Mouse (Mus musculus): ENCODE data around the gene Gtsf1. TPM values are rescaled to one million over a fixed set of nuclear protein-coding genes. Genes with fewer than 3 reads are reported as not detected.

Gtsf1 gene
- polyA plus RNA-seq, 1 experiment from 2014 or later, result not detected

- Histone ChIP-seq H3K4me3 (replicated peaks) (no peak overlapping the region), H3K9me3 (replicated peaks) (no peaks in the 10 kb centered on the region), H3K9ac (no peak overlapping the region), H3K4me1 (replicated peaks) (0 out of 2 replicates have a peak, but pooled peaks cover 4% of the 10 kb centered on the region), H3K27me3 (0 out of 2 replicates have a peak, but pooled peaks cover 4% of the 10 kb centered on the region), H3K4me2 (no peak overlapping the region), H3K27ac (replicated peaks) (no peak overlapping the region), H3K36me3 (replicated peaks) (no peaks in the 10 kb centered on the region)
- ATAC-seq (ENCODE audit: insufficient read depth), result no peak
- 74% methylated on average over 8 of the region's 8 CpGs for WGBS (ENCODE audit: insufficient replicate concordance)
Observed at GRCm38 (mm10) chr15:103376837-103377269, 53.4 kb downstream of the Gtsf1 start.

GRCm38 (mm10) chr15:103375112-103375800 lies 55.0 kb downstream of the Gtsf1 start:
- Histone ChIP-seq H3K9ac (no peak overlapping the region), H3K4me3 (replicated peaks) (no peak overlapping the region), H3K27ac (replicated peaks) (no peak overlapping the region), H3K9me3 (replicated peaks) (no peaks in the 10 kb centered on the region), H3K4me2 (no peak overlapping the region), H3K4me1 (replicated peaks) (0 out of 2 replicates have a peak, but pooled peaks cover 4% of the 10 kb centered on the region), H3K36me3 (replicated peaks) (no peaks in the 10 kb centered on the region), H3K27me3 (0 out of 2 replicates have a peak, but pooled peaks cover 4% of the 10 kb centered on the region)
- 52% methylated on average over 4 of the region's 4 CpGs for WGBS (ENCODE audit: insufficient replicate concordance)
- ATAC-seq (ENCODE audit: insufficient read depth), result no peak

GRCm38 (mm10) chr15:103372461-103372860 lies 57.8 kb downstream of the Gtsf1 start:
- Histone ChIP-seq H3K36me3 (replicated peaks) (no peaks in the 10 kb centered on the region), H3K27me3 (peaks cover 11% of the 10 kb centered on the region), H3K4me1 (replicated peaks) (no peaks in the 10 kb centered on the region), H3K27ac (replicated peaks) (no peak overlapping the region), H3K4me2 (no peak overlapping the region), H3K4me3 (replicated peaks) (no peak overlapping the region), H3K9me3 (replicated peaks) (no peaks in the 10 kb centered on the region), H3K9ac (no peak overlapping the region)
- ATAC-seq (ENCODE audit: insufficient read depth), result no peak

GRCm38 (mm10) chr15:103371741-103372140 lies 58.5 kb downstream of the Gtsf1 start:
- H3K4me2 ChIP-seq, result no peak overlapping the region
- H3K4me3 ChIP-seq (replicated peaks), result no peak overlapping the region
- H3K9me3 ChIP-seq (replicated peaks), result no peaks in the 10 kb centered on the region
- H3K27me3 ChIP-seq, result peaks cover 15% of the 10 kb centered on the region
- H3K9ac ChIP-seq, result no peak overlapping the region
- WGBS (ENCODE audit: insufficient replicate concordance), result 62% methylated on average over 1 of the region's 1 CpGs
- H3K27ac ChIP-seq (replicated peaks), result no peak overlapping the region
- ATAC-seq (ENCODE audit: insufficient read depth), result no peak
- H3K36me3 ChIP-seq (replicated peaks), result no peaks in the 10 kb centered on the region
- H3K4me1 ChIP-seq (replicated peaks), result peaks cover 4% of the 10 kb centered on the region

GRCm38 (mm10) chr15:103371208-103371607 lies 59.1 kb downstream of the Gtsf1 start:
- Histone ChIP-seq H3K9ac (no peak overlapping the region), H3K27ac (replicated peaks) (no peak overlapping the region), H3K27me3 (peaks cover 19% of the 10 kb centered on the region), H3K36me3 (replicated peaks) (no peaks in the 10 kb centered on the region), H3K4me2 (no peak overlapping the region), H3K4me3 (replicated peaks) (no peak overlapping the region), H3K4me1 (replicated peaks) (peaks cover 9% of the 10 kb centered on the region), H3K9me3 (replicated peaks) (no peaks in the 10 kb centered on the region)
- ATAC-seq (ENCODE audit: insufficient read depth), result no peak
- WGBS (ENCODE audit: insufficient replicate concordance), result 31% methylated on average over 2 of the region's 2 CpGs

DNA sequence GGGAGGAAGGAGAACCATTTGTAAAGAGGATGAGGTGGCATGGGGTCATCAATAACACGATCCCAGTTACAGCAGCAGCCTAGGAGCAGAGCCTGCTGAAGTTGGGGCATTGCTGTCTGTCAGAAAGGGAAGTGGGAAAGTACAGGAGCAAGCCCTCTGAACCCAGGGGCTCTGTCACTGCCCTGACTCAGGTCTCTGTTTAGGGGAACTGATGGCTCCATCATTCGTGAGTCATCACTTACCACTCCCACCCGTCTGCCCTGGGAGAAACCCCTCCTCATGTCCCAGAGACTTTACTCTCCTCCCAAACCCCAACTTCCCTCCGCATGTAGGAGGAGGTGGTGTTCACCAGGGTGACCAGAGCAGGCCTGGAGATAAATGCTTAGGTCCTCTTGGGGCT lies 59.8 kb downstream of the Gtsf1 start:
- ATAC-seq (ENCODE audit: insufficient read depth), result no peak
- 9% methylated on average over 4 of the region's 4 CpGs for WGBS (ENCODE audit: insufficient replicate concordance)
- Histone ChIP-seq H3K27me3 (peaks cover 25% of the 10 kb centered on the region), H3K4me2 (no peak overlapping the region), H3K9me3 (replicated peaks) (no peaks in the 10 kb centered on the region), H3K4me1 (replicated peaks) (peaks cover 16% of the 10 kb centered on the region), H3K36me3 (replicated peaks) (no peaks in the 10 kb centered on the region), H3K9ac (no peak overlapping the region), H3K27ac (replicated peaks) (no peak overlapping the region), H3K4me3 (replicated peaks) (no peak overlapping the region)

- no peak overlapping the region for H3K9ac ChIP-seq
- 52% methylated on average over 1 of the region's 1 CpGs for WGBS (ENCODE audit: insufficient replicate concordance)
- no peaks in the 10 kb centered on the region for H3K36me3 ChIP-seq (replicated peaks)
- no peak for ATAC-seq (ENCODE audit: insufficient read depth)
- no peak overlapping the region for H3K27ac ChIP-seq (replicated peaks)
- no peaks in the 10 kb centered on the region for H3K9me3 ChIP-seq (replicated peaks)
- peaks cover 25% of the 10 kb centered on the region for H3K27me3 ChIP-seq
- H3K4me3 ChIP-seq (replicated peaks), result no peak overlapping the region
- peaks cover 29% of the 10 kb centered on the region for H3K4me1 ChIP-seq (replicated peaks)
- no peak overlapping the region for H3K4me2 ChIP-seq
Observed at GRCm38 (mm10) chr15:103369123-103369522, 61.1 kb downstream of the Gtsf1 start.

GRCm38 (mm10) chr15:103368179-103368940 lies 61.9 kb downstream of the Gtsf1 start:
- Histone ChIP-seq H3K4me1 (replicated peaks) (peaks cover 34% of the 10 kb centered on the region), H3K36me3 (replicated peaks) (no peaks in the 10 kb centered on the region), H3K27ac (replicated peaks) (no peak overlapping the region), H3K4me3 (replicated peaks) (no peak overlapping the region), H3K9me3 (replicated peaks) (no peaks in the 10 kb centered on the region), H3K4me2 (no peak overlapping the region), H3K9ac (no peak overlapping the region), H3K27me3 (peaks cover 25% of the 10 kb centered on the region)
- WGBS (ENCODE audit: insufficient replicate concordance), result 67% methylated on average over 4 of the region's 4 CpGs
- no peak for ATAC-seq (ENCODE audit: insufficient read depth)

DNA sequence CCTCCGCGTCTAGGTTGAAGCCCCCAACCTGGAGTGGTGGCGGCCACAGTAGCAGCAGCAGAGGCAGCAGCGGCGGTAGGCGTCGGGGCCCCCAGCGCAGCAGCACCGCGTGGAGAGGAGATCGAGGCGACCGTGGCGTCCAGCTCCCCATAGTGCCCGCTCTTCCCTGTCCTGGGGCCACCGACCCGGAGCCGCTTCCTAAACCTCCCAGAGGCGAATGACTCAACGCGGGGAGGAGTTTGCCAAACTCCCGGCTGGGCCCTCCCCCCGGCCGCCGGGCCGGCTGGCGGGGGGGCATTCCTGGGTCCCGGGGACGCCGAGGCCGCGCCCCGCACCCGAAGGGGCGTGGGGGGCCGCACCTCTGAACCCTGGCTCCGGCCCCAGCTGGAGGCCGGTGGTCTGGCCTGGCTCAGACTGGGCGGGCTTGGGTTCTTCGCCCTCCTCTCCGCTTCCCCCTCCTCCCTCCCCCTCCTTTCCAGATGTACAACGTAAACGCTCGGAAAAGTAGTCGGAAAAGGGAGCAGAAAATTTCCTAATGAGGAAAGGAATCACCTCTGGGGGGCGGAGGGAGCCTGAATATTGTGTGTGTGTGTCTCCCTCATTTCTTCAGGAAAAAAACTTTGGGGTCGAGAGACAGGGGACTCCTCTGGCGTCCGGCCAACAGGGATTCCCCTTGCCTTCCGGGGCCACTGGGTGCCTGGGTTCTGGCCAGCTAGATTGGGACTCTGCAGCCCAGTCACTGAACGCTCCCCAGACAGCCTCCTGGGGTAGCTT lies 63.7 kb downstream of the Gtsf1 start, which contains the start of gene Itga5:
Itga5 (minus strand) TSS at position 388 of the 774 bp plus-strand sequence.
- Histone ChIP-seq H3K27me3 (peaks cover 25% of the 10 kb centered on the region), H3K4me2 (peak within 1 kb of the TSS; percentile 90), H3K36me3 (replicated peaks) (no peaks in the 10 kb centered on the region), H3K27ac (replicated peaks) (peak within 1 kb of the TSS; percentile 83), H3K4me1 (replicated peaks) (peaks cover 49% of the 10 kb centered on the region), H3K9me3 (replicated peaks) (no peaks in the 10 kb centered on the region), H3K9ac (peak within 1 kb of the TSS; percentile 75), H3K4me3 (replicated peaks) (peak within 1 kb of the TSS; percentile 71)
- ATAC-seq (ENCODE audit: insufficient read depth), result peak; percentile 46
- 1% methylated on average over 51 of the region's 51 CpGs for WGBS (ENCODE audit: insufficient replicate concordance)

DNA sequence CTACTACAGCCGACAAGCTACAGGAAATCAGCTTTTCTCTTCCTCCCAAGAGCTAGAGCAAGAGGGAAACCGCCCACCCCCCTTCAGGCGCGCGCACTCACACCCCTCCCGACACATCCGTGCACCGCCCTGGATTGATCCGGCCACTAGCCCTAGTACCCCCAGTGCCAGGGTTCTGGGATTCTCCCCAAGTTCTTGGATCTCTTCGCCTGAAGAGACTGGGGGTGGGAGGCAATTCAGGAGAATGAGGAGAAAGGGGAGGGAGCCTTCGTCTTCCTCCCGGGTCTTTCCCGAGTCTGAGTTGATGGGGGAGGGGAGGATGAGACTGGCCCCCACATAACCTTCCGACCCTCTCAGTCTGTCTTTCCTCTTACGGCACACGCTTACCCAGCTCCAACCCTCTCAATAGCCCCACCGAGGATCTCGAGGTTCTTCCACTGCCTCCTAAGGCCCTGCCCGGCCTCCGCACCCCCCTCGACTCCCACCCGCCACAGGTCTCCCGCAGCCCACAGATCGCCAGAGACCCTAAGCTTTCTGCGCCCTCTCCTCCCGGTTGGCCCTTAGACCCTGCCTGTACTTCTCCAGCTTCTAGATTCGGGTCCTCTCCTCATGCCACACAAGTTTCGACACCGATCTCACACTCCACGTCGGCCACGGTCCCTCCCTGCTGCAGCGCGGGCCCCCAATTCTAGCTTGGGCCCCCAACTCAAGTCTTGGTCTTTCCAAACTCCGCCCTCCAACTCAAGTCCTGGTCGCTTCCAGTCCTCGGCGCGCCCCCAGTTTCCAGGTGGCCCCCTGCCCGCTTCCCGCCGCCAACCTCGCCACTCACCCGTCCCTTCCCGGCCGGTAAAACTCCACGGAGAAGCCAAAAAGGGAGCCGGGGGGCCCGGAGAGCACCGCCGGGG lies 64.5 kb downstream of the Gtsf1 start:
- Histone ChIP-seq H3K9ac (peak overlapping the region; percentile 75), H3K27me3 (peaks cover 25% of the 10 kb centered on the region), H3K36me3 (replicated peaks) (no peaks in the 10 kb centered on the region), H3K27ac (replicated peaks) (peak overlapping the region; percentile 83), H3K9me3 (replicated peaks) (no peaks in the 10 kb centered on the region), H3K4me3 (replicated peaks) (peak overlapping the region; percentile 71), H3K4me1 (replicated peaks) (peaks cover 55% of the 10 kb centered on the region), H3K4me2 (peak overlapping the region; percentile 90)
- WGBS (ENCODE audit: insufficient replicate concordance), result under 1% methylated on average over 51 of the region's 51 CpGs
- no peak for ATAC-seq (ENCODE audit: insufficient read depth)

Data from liver, embryonic 15.5 days (tissue).